9 mouse cellular contexts compared by ENCODE assay signal in the genomic region with DNA sequence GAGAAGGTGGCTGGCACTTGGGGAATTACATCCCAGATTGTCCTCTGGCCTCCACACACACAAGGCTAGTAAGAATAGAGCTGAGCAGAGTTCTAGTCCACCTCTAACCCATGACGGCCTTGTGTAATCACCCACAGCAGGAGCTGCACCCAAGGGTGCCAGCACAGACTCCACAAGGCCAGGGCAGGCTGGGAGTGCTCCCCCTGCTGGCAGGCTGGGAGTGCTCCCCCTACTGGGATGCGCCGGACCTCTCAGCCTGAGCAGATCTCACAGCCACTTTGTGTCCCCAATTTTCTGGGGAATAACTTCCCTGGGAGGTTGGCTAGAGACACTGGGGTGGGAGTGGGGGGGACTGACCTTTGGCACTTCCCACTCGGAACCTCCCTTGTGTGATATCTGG.
DNase-seq lines count a peak whose midpoint lies in the region; ATAC-seq and TF ChIP-seq lines count a peak whose summit lies in the region.
"Had no signal": no experiment of that assay in that cellular context is flagged by ENCODE, and none has a peak within 500 bp of the region (broad histone marks: within the 10 kb centered on the region; RNA-seq: fewer than 3 reads in every experiment).

No protein-coding gene starts in this region.

- ATAC-seq in hindbrain, embryonic 14.5 days (ENCODE audit: low FRiP score), result no peak
- ATAC-seq in granulocyte monocyte progenitor cell, adult 5-6 weeks (replicated peaks; ENCODE audit: poor library complexity, severe bottlenecking), result peak; percentile 75
- ATAC-seq in neural tube, embryonic 11.5 days (ENCODE audit: insufficient read depth, low FRiP score, low TSS enrichment), result no peak

- H3K9me3 ChIP-seq in hindbrain, embryonic 10.5 days, result no peaks in the 10 kb centered on the region
- no peaks in the 10 kb centered on the region for H3K9me3 ChIP-seq in hindbrain, embryonic 14.5 days (ENCODE audit: control insufficient read depth, low read length)
- no peaks in the 10 kb centered on the region for H3K9me3 ChIP-seq in neural tube, embryonic 11.5 days (ENCODE audit: control insufficient read depth, low read length)

- H3K4me2 ChIP-seq in hindbrain, embryonic 14.5 days (replicated peaks), result no peak overlapping the region
- H3K4me2 ChIP-seq in neural tube, embryonic 11.5 days (ENCODE audit: low read depth), result no peak overlapping the region

- H3K4me3 ChIP-seq in hindbrain, embryonic 10.5 days, result no peak overlapping the region
- no peak overlapping the region for H3K4me3 ChIP-seq in hindbrain, embryonic 14.5 days (replicated peaks; ENCODE audit: low read length)
- no peak overlapping the region for H3K4me3 ChIP-seq in bone marrow, adult 2 months (replicated peaks; ENCODE audit: control insufficient read depth, low read depth, low read length)
- H3K4me3 ChIP-seq in neural tube, embryonic 11.5 days (ENCODE audit: low read depth, low read length), result no peak overlapping the region

- peak; percentile 13 for DNase-seq in hindbrain, embryonic 10.5 days (ENCODE audit: low spot score)
- DNase-seq in hindbrain, embryonic 14.5 days (ENCODE audit: low spot score), result no peak
- DNase-seq in urinary bladder, postnatal 14 days (ENCODE audit: low spot score), result peak; percentile 54
- DNase-seq in urinary bladder, adult 2 months (ENCODE audit: low spot score), result no peak
- peak; percentile 43 for DNase-seq in neural tube, embryonic 11.5 days (ENCODE audit: low spot score)
- DNase-seq in left cerebral cortex, adult 9 months (ENCODE audit: low spot score in 2 of 2), result no peak

- 26% methylated on average over 4 of the region's 4 CpGs for WGBS in hindbrain, embryonic 10.5 days
- 28% methylated on average over 4 of the region's 4 CpGs for WGBS in hindbrain, embryonic 14.5 days
- WGBS in bone marrow, adult 2 months, result 23% methylated on average over 4 of the region's 4 CpGs
- WGBS in neural tube, embryonic 11.5 days, result 25% methylated on average over 4 of the region's 4 CpGs

- H3K27me3 ChIP-seq in hindbrain, embryonic 10.5 days (ENCODE audit: insufficient read depth, poor library complexity, severe bottlenecking), result peaks cover 4% of the 10 kb centered on the region
- peaks cover 3% of the 10 kb centered on the region; the same call in 1 of the 2 replicates for H3K27me3 ChIP-seq in hindbrain, embryonic 14.5 days (ENCODE audit: control insufficient read depth, insufficient read depth, low read length)
- H3K27me3 ChIP-seq in neural tube, embryonic 11.5 days (ENCODE audit: control insufficient read depth, insufficient read depth, low read length), result no peaks in the 10 kb centered on the region

- no peak overlapping the region for H3K27ac ChIP-seq in hindbrain, embryonic 10.5 days
- H3K27ac ChIP-seq in hindbrain, embryonic 14.5 days, result no peak overlapping the region
- no peak overlapping the region for H3K27ac ChIP-seq in bone marrow, adult 2 months (ENCODE audit: control insufficient read depth, insufficient read depth, low read depth, low read length, poor library complexity)
- no peak overlapping the region for H3K27ac ChIP-seq in neural tube, embryonic 11.5 days (ENCODE audit: low read depth, low read length)
- H3K27ac ChIP-seq: macrophage had no signal

- no peak for TF ChIP-seq POLR2A in bone marrow, adult 2 months (IDR thresholded peaks at IDR 0.05; ENCODE audit: borderline replicate concordance, control insufficient read depth, low read depth, low read length)

- H3K4me1 ChIP-seq in hindbrain, embryonic 10.5 days (replicated peaks), result peaks cover 22% of the 10 kb centered on the region; the same call in 1 of the 2 replicates
- H3K4me1 ChIP-seq in hindbrain, embryonic 14.5 days (replicated peaks; ENCODE audit: control insufficient read depth, insufficient read depth, low read length), result no peaks in the 10 kb centered on the region
- H3K4me1 ChIP-seq in bone marrow, adult 2 months (ENCODE audit: control insufficient read depth, insufficient read depth, low read length), result no peaks in the 10 kb centered on the region
- no peaks in the 10 kb centered on the region for H3K4me1 ChIP-seq in neural tube, embryonic 11.5 days (ENCODE audit: control insufficient read depth, insufficient read depth, low read length)

- H3K36me3 ChIP-seq in hindbrain, embryonic 10.5 days, result no peaks in the 10 kb centered on the region
- H3K36me3 ChIP-seq in hindbrain, embryonic 14.5 days (replicated peaks; ENCODE audit: control insufficient read depth, insufficient read depth), result no peaks in the 10 kb centered on the region
- no peaks in the 10 kb centered on the region for H3K36me3 ChIP-seq in neural tube, embryonic 11.5 days (ENCODE audit: control insufficient read depth, insufficient read depth, low read length)

- no peak overlapping the region for H3K9ac ChIP-seq in hindbrain, embryonic 14.5 days
- no peak overlapping the region for H3K9ac ChIP-seq in neural tube, embryonic 11.5 days (ENCODE audit: low read length)

- TF ChIP-seq CTCF in bone marrow, adult 2 months (IDR thresholded peaks at IDR 0.05; ENCODE audit: control insufficient read depth, insufficient read depth, low read length), result peak; percentile 80

Comparison
In these comparisons a context has a peak if more than half of its experiments do, and no peak if none do; other contexts are left out.
1. DNase-seq: peak in hindbrain, embryonic 10.5 days (single experiment), urinary bladder, postnatal 14 days (single experiment) and neural tube, embryonic 11.5 days (single experiment); none in hindbrain, embryonic 14.5 days (single experiment), urinary bladder, adult 2 months (single experiment) and left cerebral cortex, adult 9 months (0 of 2).